Mouse (Mus musculus) neural tube, embryonic 12.5 days (tissue): Measurements from ENCODE around the gene Serpina11. TPM values are rescaled to one million over a fixed set of nuclear protein-coding genes. Genes with fewer than 3 reads are reported as not detected.

Experiments
- ATAC-seq: fragments of 200-750 bp; cut with Nextera tagmentation; 2 replicates; pipeline ENCODE4 v1.8.0; 2017; ENCODE audit warnings: low read depth, mild to moderate bottlenecking, moderate TSS enrichment, moderate library complexity; ENCODE audit not compliant: low FRiP score
- H3K27ac ChIP-seq: fragments of 300-500 bp; sonication (generic); 2 replicates; pipeline ENCODE4 v1.5.1; 2016
- H3K27me3 ChIP-seq: fragments of 300-500 bp; sonication (generic); replicated peaks from 2 replicates; pipeline ENCODE4 v1.6.1; 2016; ENCODE audit warnings: mild to moderate bottlenecking
- H3K36me3 ChIP-seq: fragments of 300-500 bp; sonication (generic); 2 replicates; pipeline ENCODE4 v1.6.1; 2016; ENCODE audit warnings: mild to moderate bottlenecking
- H3K4me1 ChIP-seq: fragments of 300-500 bp; sonication (generic); 2 replicates; pipeline ENCODE4 v1.6.1; 2016
- H3K4me2 ChIP-seq: fragments of 300-500 bp; sonication (generic); replicated peaks from 2 replicates; pipeline ENCODE4 v1.6.1; 2016; ENCODE audit warnings: mild to moderate bottlenecking
- H3K4me3 ChIP-seq: fragments of 300-500 bp; sonication (generic); 2 replicates; pipeline ENCODE4 v1.5.1; 2016
- H3K9ac ChIP-seq: fragments of 300-500 bp; sonication (generic); 2 replicates; pipeline ENCODE4 v1.6.1; 2016; ENCODE audit warnings: mild to moderate bottlenecking
- H3K9me3 ChIP-seq: fragments of 300-500 bp; sonication (generic); 2 replicates; pipeline ENCODE4 v1.6.1; 2016; ENCODE audit warnings: mild to moderate bottlenecking
- WGBS: fragments of 180-500 bp; shearing (Covaris S2); methylation state at CpG from one replicate; pipeline ENCODE4 v1.1.7; 2016; 5-methylcytosine and 5-hydroxymethylcytosine counted together
- polyA plus RNA-seq: library from polyadenylated mRNA; unstranded; fragments of >200 nt; fragmentation: Nextera tagmentation; extraction: Ambion mirVana; gene quantifications from 2 replicates; pipeline ENCODE4 v1.2.1, GENCODE M21; 2016

Gene Serpina11
- polyA plus RNA-seq, 1 experiment from 2014 or later: not detected

- WGBS: 47% methylated on average over 5 of the region's 5 CpGs
- no peaks in the 10 kb centered on the region for H3K9me3 ChIP-seq
- H3K4me3 ChIP-seq: no peak overlapping the region
- no peaks in the 10 kb centered on the region for H3K27me3 ChIP-seq
- no peak overlapping the region for H3K4me2 ChIP-seq
- no peaks in the 10 kb centered on the region for H3K36me3 ChIP-seq
- H3K4me1 ChIP-seq: no peaks in the 10 kb centered on the region
- peak; percentile 54; the same call in 1 of the 2 replicates for ATAC-seq
- H3K9ac ChIP-seq: no peak overlapping the region
- no peak overlapping the region for H3K27ac ChIP-seq
Observed at GRCm38 (mm10) chr12:103995292-103996072, 5.7 kb upstream of the Serpina11 start.

DNA sequence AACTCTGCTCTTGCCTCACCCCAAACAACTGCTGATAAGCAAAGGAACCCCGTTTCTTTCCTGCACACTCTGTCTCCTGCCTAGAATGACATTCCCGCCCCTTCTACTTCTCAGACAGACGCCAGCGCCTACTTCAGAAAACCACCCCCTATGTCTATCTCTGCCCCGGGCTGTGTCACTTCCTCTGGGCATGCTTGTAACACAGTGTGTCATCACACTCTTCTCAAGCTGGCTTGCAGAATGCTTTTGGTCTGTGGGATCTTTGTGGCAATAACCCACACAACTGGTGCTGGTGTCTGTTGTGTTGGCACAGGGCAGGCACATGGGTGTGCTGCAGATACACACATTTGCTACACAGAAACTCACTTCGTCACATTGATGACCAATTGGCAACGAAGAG is 3.2 kb upstream of the Serpina11 start:
- ATAC-seq: no peak
- Histone ChIP-seq H3K27ac (no peak overlapping the region), H3K27me3 (no peaks in the 10 kb centered on the region), H3K36me3 (no peaks in the 10 kb centered on the region), H3K9me3 (no peaks in the 10 kb centered on the region), H3K4me2 (no peak overlapping the region), H3K4me1 (no peaks in the 10 kb centered on the region), H3K4me3 (no peak overlapping the region), H3K9ac (no peak overlapping the region)
- 75% methylated on average over 7 of the region's 7 CpGs for WGBS

DNA sequence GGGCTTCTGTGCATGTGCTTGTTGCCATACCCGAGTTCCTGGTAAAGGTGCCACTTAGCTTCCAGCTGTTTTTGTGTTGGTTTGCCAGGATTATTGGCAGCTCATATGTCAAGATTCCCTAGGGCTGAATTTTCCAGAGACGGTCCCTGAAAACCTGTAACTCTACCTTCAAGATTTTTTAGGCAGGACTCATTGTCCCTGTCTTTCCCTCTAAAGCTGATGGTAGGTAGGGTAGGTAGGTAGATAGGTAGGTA is 316 bp downstream of the Serpina11 start:
- 70% methylated on average over 2 of the region's 2 CpGs for WGBS
- H3K36me3 ChIP-seq: no peaks in the 10 kb centered on the region

GRCm38 (mm10) chr12:103988754-103989513 is 823 bp downstream of the Serpina11 start:
- no peaks in the 10 kb centered on the region for H3K36me3 ChIP-seq
- H3K27ac ChIP-seq: no peak overlapping the region
- no peaks in the 10 kb centered on the region for H3K27me3 ChIP-seq
- H3K4me2 ChIP-seq: no peak overlapping the region
- no peak overlapping the region for H3K9ac ChIP-seq
- ATAC-seq: no peak
- 68% methylated on average over 14 of the region's 14 CpGs for WGBS
- H3K9me3 ChIP-seq: no peaks in the 10 kb centered on the region
- H3K4me1 ChIP-seq: no peaks in the 10 kb centered on the region
- H3K4me3 ChIP-seq: no peak overlapping the region

More for the DNA sequence above, 316 bp downstream of the Serpina11 start:
- Histone ChIP-seq H3K4me2 (no peak overlapping the region), H3K9me3 (no peaks in the 10 kb centered on the region), H3K4me3 (no peak overlapping the region), H3K27me3 (no peaks in the 10 kb centered on the region), H3K4me1 (no peaks in the 10 kb centered on the region), H3K9ac (no peak overlapping the region), H3K27ac (no peak overlapping the region)
- no peak for ATAC-seq

- Histone ChIP-seq H3K4me3 (no peak overlapping the region), H3K36me3 (no peaks in the 10 kb centered on the region), H3K9ac (no peak overlapping the region), H3K27me3 (no peaks in the 10 kb centered on the region), H3K9me3 (no peaks in the 10 kb centered on the region), H3K4me1 (no peaks in the 10 kb centered on the region), H3K4me2 (no peak overlapping the region), H3K27ac (no peak overlapping the region)
- no peak for ATAC-seq
- WGBS: 74% methylated on average over 5 of the region's 5 CpGs
Observed at GRCm38 (mm10) chr12:103985868-103986267, 3.9 kb downstream of the Serpina11 start.

- Histone ChIP-seq H3K4me2 (no peak overlapping the region), H3K27ac (no peak overlapping the region), H3K36me3 (no peaks in the 10 kb centered on the region), H3K9ac (no peak overlapping the region), H3K4me3 (no peak overlapping the region), H3K4me1 (no peaks in the 10 kb centered on the region), H3K27me3 (no peaks in the 10 kb centered on the region), H3K9me3 (no peaks in the 10 kb centered on the region)
- ATAC-seq: no peak
- 68% methylated on average over 4 of the region's 4 CpGs for WGBS
Observed at GRCm38 (mm10) chr12:103984935-103985334, 4.8 kb downstream of the Serpina11 start.

DNA sequence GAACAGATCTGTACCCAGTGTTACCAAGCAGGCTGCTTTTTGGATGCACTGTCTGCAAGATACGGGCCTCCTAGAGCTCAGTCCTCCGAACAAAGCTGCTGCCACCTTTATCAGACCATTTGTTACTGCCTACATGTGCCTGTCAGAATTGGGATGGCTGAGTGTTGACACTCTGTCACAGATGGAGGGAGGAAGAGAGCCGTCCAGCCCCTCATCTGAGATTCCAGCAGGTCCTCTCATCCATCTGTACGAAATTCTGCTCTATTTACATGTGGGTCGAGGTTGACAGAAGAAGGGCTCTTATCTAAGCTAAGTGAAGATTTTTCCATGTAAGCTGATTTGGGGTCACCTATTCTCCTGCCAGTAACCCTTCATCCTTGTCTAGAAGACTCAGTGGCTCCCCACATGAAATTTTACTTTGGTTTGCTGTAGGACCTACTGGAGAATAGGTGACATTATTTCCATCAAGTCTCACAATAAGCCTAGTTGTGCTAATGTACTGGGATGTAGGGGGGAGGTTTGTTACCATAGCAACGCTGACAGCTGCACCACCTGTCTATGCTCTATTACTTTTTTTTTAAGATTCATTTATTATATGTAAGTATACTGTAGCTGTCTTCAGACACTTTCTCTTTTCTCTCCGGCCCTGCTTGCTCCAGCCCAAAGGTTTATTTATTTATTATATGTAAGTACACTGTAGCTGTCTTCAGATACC is 8.0 kb downstream of the Serpina11 start:
- 82% methylated on average over 7 of the region's 7 CpGs for WGBS

DNA sequence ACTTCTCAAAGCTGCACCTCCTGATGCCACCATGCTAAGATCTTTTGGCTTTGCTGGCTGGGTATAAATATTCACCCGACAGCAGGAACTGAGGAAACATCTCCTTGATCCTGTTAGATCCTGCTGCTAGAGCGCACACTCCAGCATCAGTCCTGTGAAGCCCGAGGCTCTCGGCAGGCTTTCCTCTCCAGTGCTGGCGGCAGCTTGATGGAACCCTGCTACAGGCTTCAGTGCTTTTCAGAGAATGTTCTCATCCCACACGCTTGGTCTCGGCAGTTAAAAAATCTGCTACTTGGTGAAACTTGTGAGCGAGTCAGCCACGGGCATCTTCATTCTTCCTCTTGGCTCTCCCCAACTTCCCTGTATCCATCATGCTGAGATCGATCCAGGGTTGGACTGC is 11.5 kb downstream of the Serpina11 start:
- no peak for ATAC-seq
- no peak overlapping the region for H3K9ac ChIP-seq
- no peak overlapping the region for H3K27ac ChIP-seq
- no peaks in the 10 kb centered on the region for H3K27me3 ChIP-seq
- H3K4me2 ChIP-seq: no peak overlapping the region
- WGBS: 90% methylated on average over 10 of the region's 10 CpGs
- H3K4me1 ChIP-seq: no peaks in the 10 kb centered on the region
- no peak overlapping the region for H3K4me3 ChIP-seq
- H3K36me3 ChIP-seq: no peaks in the 10 kb centered on the region
- no peaks in the 10 kb centered on the region for H3K9me3 ChIP-seq

More for the DNA sequence above, 8.0 kb downstream of the Serpina11 start:
- H3K4me3 ChIP-seq: no peak overlapping the region
- no peaks in the 10 kb centered on the region for H3K27me3 ChIP-seq
- no peak overlapping the region for H3K9ac ChIP-seq
- H3K4me2 ChIP-seq: no peak overlapping the region
- H3K9me3 ChIP-seq: no peaks in the 10 kb centered on the region
- H3K4me1 ChIP-seq: no peaks in the 10 kb centered on the region
- no peak for ATAC-seq
- H3K27ac ChIP-seq: no peak overlapping the region
- no peaks in the 10 kb centered on the region for H3K36me3 ChIP-seq

DNA sequence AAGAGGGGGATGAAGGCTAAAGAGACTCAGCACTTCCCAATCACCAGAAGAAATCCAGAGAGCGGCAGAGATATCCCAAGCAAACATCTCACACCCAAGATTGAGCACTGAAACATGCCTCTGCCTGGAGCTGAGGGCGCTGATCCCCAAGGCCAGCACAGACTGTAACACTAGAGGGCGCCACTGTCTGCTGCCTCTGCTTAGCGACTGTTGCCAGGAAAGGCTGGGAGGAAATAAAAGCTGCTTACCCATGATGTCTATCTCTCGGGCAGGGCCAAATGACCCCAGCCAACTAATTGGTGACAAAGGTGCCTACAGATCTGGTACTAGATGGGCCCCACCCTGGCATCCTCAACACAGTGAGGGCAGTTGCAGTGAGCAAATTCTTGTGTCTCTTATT is 11.9 kb downstream of the Serpina11 start:
- no peak for ATAC-seq
- no peaks in the 10 kb centered on the region for H3K36me3 ChIP-seq
- 33% methylated on average over 5 of the region's 5 CpGs for WGBS
- H3K4me3 ChIP-seq: no peak overlapping the region
- H3K27ac ChIP-seq: no peak overlapping the region
- H3K9ac ChIP-seq: no peak overlapping the region
- no peaks in the 10 kb centered on the region for H3K9me3 ChIP-seq
- no peaks in the 10 kb centered on the region for H3K4me1 ChIP-seq
- H3K27me3 ChIP-seq: no peaks in the 10 kb centered on the region
- H3K4me2 ChIP-seq: no peak overlapping the region

DNA sequence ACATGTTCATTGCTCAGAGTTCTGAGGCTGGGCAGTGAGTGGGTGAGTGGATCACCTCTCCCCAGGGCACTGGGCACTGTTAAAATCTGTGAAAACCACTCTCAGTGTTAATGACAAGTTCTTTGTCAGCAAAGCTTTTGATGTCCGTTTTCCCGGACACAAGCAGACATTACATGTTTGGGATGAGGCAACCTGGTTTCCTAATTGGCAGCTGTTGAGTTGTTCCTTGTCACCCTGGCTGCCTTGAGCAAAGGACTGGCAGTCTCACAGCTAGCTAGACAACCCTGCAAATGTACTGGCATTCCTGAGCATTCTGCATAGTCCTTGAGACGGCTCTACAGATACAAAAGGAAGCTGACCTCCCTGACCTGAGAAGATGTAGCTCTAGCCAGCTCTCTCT is 12.7 kb downstream of the Serpina11 start:
- Histone ChIP-seq H3K36me3 (no peaks in the 10 kb centered on the region), H3K27me3 (no peaks in the 10 kb centered on the region), H3K27ac (no peak overlapping the region), H3K4me1 (no peaks in the 10 kb centered on the region), H3K4me3 (no peak overlapping the region), H3K9ac (no peak overlapping the region), H3K9me3 (no peaks in the 10 kb centered on the region), H3K4me2 (no peak overlapping the region)
- no peak for ATAC-seq
- 60% methylated on average over 3 of the region's 3 CpGs for WGBS

GRCm38 (mm10) chr12:103971080-103971479 is 18.7 kb downstream of the Serpina11 start:
- Histone ChIP-seq H3K4me3 (no peak overlapping the region), H3K4me1 (no peaks in the 10 kb centered on the region), H3K27me3 (no peaks in the 10 kb centered on the region), H3K9ac (no peak overlapping the region), H3K9me3 (0 out of 2 replicates have a peak, but pooled peaks cover 5% of the 10 kb centered on the region), H3K4me2 (no peak overlapping the region), H3K27ac (no peak overlapping the region), H3K36me3 (no peaks in the 10 kb centered on the region)
- WGBS: 90% methylated on average over 4 of the region's 4 CpGs
- ATAC-seq: no peak

- ATAC-seq: no peak
- 89% methylated on average over 9 of the region's 9 CpGs for WGBS
- Histone ChIP-seq H3K27me3 (no peaks in the 10 kb centered on the region), H3K9ac (no peak overlapping the region), H3K4me3 (no peak overlapping the region), H3K9me3 (0 out of 2 replicates have a peak, but pooled peaks cover 11% of the 10 kb centered on the region), H3K4me2 (no peak overlapping the region), H3K36me3 (no peaks in the 10 kb centered on the region), H3K4me1 (no peaks in the 10 kb centered on the region), H3K27ac (no peak overlapping the region)
Observed at GRCm38 (mm10) chr12:103969577-103970116, 20.1 kb downstream of the Serpina11 start.
